Mouse (Mus musculus) E14TG2a.4 (cell line): ENCODE data around the gene Hps6.
A peak's percentile ranks its signal among the peaks of the same experiment; 100 is the strongest.

Source experiments
- H3K27me3 ChIP-seq: 2 replicates; pipeline ENCODE4 v1.6.1; 2014; ENCODE audit warnings: low read length, control low read depth; ENCODE audit not compliant: insufficient read depth
- H3K36me3 ChIP-seq: 2 replicates; pipeline ENCODE4 v1.6.1; 2014; ENCODE audit warnings: low read length, control low read depth; ENCODE audit not compliant: insufficient read depth
- H3K4me1 ChIP-seq: replicated peaks from 2 replicates; pipeline ENCODE4 v1.6.1; 2014; ENCODE audit warnings: low read depth, low read length, control low read depth
- H3K4me3 ChIP-seq: replicated peaks from 2 replicates; pipeline ENCODE4 v1.5.1; 2014; ENCODE audit warnings: mild to moderate bottlenecking, low read length
- H3K9me3 ChIP-seq: 2 replicates; pipeline ENCODE4 v1.6.1; 2014; ENCODE audit warnings: low read length, control low read depth
- CTCF ChIP-seq: conservative IDR thresholded peaks from 2 replicates; pipeline ENCODE4 v1.5.1; 2014; ENCODE audit warnings: low read length
- NANOG ChIP-seq: IDR thresholded peaks from 2 replicates; pipeline ENCODE4 v1.6.1; 2014; ENCODE audit warnings: borderline replicate concordance, low read length, mixed read lengths
- POU5F1 ChIP-seq: IDR thresholded peaks from 2 replicates; pipeline ENCODE4 v1.6.1; 2014; ENCODE audit warnings: low read length, borderline replicate concordance

Gene Hps6

GRCm38 (mm10) chr19:46041299-46041932 is 38.1 kb downstream of the Hps6 start:
- Histone ChIP-seq H3K9me3 (no peaks in the 10 kb centered on the region), H3K27me3 (no peaks in the 10 kb centered on the region), H3K4me3 (peak overlapping the region; percentile 90), H3K36me3 (peaks cover 11% of the 10 kb centered on the region), H3K4me1 (peaks cover 75% of the 10 kb centered on the region)
- TF ChIP-seq CTCF (no peak), POU5F1 (no peak), NANOG (no peak)

DNA sequence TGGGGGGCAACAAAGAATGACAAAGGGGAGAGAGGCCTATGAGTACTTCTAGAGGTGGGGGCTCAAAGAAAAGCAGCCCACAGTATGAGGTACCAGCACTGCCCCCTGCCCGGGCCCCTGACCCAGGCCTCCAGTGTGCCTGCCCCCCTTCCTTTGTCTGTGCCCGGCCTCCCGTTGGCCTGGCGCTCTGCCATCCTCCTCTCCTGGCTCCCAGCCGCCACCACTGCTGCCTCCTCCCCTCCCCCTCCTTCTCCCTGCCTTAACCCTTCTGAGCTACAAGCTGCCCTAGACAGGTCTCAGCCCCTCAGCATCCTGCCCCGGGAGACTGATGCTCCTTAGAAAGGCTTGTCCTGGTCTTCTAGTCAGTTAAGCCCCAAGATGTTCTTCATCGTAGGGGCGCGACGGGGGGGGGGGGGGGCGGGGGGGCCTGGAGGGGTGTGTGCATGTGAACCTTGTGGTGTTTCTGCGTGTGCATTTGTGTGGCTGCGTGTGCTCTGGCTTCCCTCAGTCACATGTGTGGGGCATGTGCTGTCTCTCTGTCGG is 38.7 kb downstream of the Hps6 start:
- H3K4me3 ChIP-seq, result peak overlapping the region; percentile 91
- TF ChIP-seq NANOG (no peak), CTCF (no peak), POU5F1 (no peak)

GRCm38 (mm10) chr19:46042476-46043011 is 39.2 kb downstream of the Hps6 start:
- H3K4me3 ChIP-seq, result peak overlapping the region; percentile 91
- TF ChIP-seq POU5F1 (no peak), CTCF (no peak), NANOG (no peak)
- no peaks in the 10 kb centered on the region for H3K9me3 ChIP-seq
- H3K4me1 ChIP-seq, result peaks cover 75% of the 10 kb centered on the region
- peaks cover 10% of the 10 kb centered on the region for H3K36me3 ChIP-seq
- H3K27me3 ChIP-seq, result no peaks in the 10 kb centered on the region

More for the DNA sequence above, 38.7 kb downstream of the Hps6 start:
- Histone ChIP-seq H3K9me3 (no peaks in the 10 kb centered on the region), H3K4me1 (peaks cover 75% of the 10 kb centered on the region), H3K27me3 (no peaks in the 10 kb centered on the region), H3K36me3 (peaks cover 10% of the 10 kb centered on the region)

DNA sequence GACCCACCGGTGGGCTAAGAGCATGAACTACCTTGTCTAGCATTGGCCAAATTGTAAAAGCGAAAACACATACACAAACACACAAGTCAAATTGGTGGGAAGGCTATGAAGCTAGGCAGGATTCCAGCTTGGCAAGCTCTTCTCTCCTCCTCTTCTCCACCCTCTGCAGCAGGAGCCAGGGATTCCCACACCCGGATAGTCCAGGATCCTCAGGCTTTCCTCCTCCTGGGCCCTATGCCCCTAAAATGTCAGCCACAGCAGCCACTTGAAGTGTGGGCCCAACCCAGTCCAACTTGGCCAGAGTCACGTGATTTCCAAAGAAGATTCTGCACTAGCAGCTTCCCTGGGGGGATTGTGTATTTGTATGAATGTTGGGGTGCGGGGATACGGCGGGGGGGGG is 40.1 kb downstream of the Hps6 start:
- peaks cover 75% of the 10 kb centered on the region for H3K4me1 ChIP-seq
- no peaks in the 10 kb centered on the region for H3K27me3 ChIP-seq
- TF ChIP-seq POU5F1, result no peak
- TF ChIP-seq NANOG, result no peak
- no peak for TF ChIP-seq CTCF
- peaks cover 10% of the 10 kb centered on the region for H3K36me3 ChIP-seq
- H3K9me3 ChIP-seq, result no peaks in the 10 kb centered on the region
- peak overlapping the region; percentile 91 for H3K4me3 ChIP-seq

- H3K4me1 ChIP-seq, result peaks cover 76% of the 10 kb centered on the region
- H3K4me3 ChIP-seq, result peak within 1 kb of the TSS; percentile 91
- TF ChIP-seq CTCF (no peak), NANOG (no peak), POU5F1 (no peak)
- H3K36me3 ChIP-seq, result peaks cover 10% of the 10 kb centered on the region
- H3K27me3 ChIP-seq, result no peaks in the 10 kb centered on the region
- H3K9me3 ChIP-seq, result no peaks in the 10 kb centered on the region
Measured at GRCm38 (mm10) chr19:46044271-46044992, 41.1 kb downstream of the Hps6 start, which contains the start of gene Pprc1. TSS of gene Pprc1 (plus strand) at chr19:46044886.

GRCm38 (mm10) chr19:46044993-46045695 is 41.8 kb downstream of the Hps6 start, which contains the start of gene Ldb1:
TSS of gene Ldb1 (minus strand) at chr19:46045214.
- Histone ChIP-seq H3K4me3 (peak within 1 kb of the TSS; percentile 91), H3K27me3 (no peaks in the 10 kb centered on the region), H3K4me1 (peaks cover 76% of the 10 kb centered on the region), H3K9me3 (no peaks in the 10 kb centered on the region), H3K36me3 (peaks cover 10% of the 10 kb centered on the region)
- no peak for TF ChIP-seq NANOG
- no peak for TF ChIP-seq CTCF
- no peak for TF ChIP-seq POU5F1

- Histone ChIP-seq H3K36me3 (peaks cover 10% of the 10 kb centered on the region), H3K9me3 (no peaks in the 10 kb centered on the region), H3K4me1 (peaks cover 75% of the 10 kb centered on the region), H3K4me3 (peak overlapping the region; percentile 91), H3K27me3 (no peaks in the 10 kb centered on the region)
- no peak for TF ChIP-seq CTCF
- no peak for TF ChIP-seq POU5F1
- TF ChIP-seq NANOG, result no peak
Measured at GRCm38 (mm10) chr19:46045696-46046311, 42.5 kb downstream of the Hps6 start.
